Mouse (Mus musculus) thymus, postnatal 36 days (tissue): ENCODE data around the gene Gm20521.
"Not testable (repeated sequence)": the region's sequence is repeated elsewhere in the genome, so short reads cannot be mapped to it uniquely, and the experiment has no call there.

Source experiments
- DNase-seq, 2 experiments: peaks; one replicate each; pipeline ENCODE4 v3.0.0; 2022; ENCODE audit warnings: mixed read lengths in 2 of 2

The Gm20521 gene

GRCm38 (mm10) chr14:54937361-54938182, 54.3 kb downstream of the Gm20521 start:
- DNase-seq, result no peak

GRCm38 (mm10) chr14:54938431-54939219, 55.4 kb downstream of the Gm20521 start:
- no peak for DNase-seq

- DNase-seq, result peak; percentile 59 to 63
These were observed 56.4 kb downstream of the Gm20521 start for GRCm38 (mm10) chr14:54939434-54940175.

GRCm38 (mm10) chr14:54940176-54940530, 56.9 kb downstream of the Gm20521 start:
- DNase-seq, result no peak

- no peak for DNase-seq
These were observed 58.1 kb downstream of the Gm20521 start for GRCm38 (mm10) chr14:54941024-54941978.

- no peak for DNase-seq
These were observed 59.2 kb downstream of the Gm20521 start for GRCm38 (mm10) chr14:54942479-54942878.

GRCm38 (mm10) chr14:54943971-54944370, 60.7 kb downstream of the Gm20521 start:
- DNase-seq, result no peak

- no peak for DNase-seq
These were observed 61.7 kb downstream of the Gm20521 start for GRCm38 (mm10) chr14:54944939-54945338.

- DNase-seq, result no peak
These were observed 62.9 kb downstream of the Gm20521 start for GRCm38 (mm10) chr14:54945975-54946704.

- DNase-seq, result not testable (repeated sequence)
These were observed 63.8 kb downstream of the Gm20521 start for GRCm38 (mm10) chr14:54947008-54947407.
